Mouse (Mus musculus) liver, embryonic 13.5 days (tissue): ENCODE results near the gene Sorcs3. TPM values are rescaled to one million over a fixed set of nuclear protein-coding genes. Genes with fewer than 3 reads are reported as not detected.
A peak's percentile ranks its signal among the peaks of the same experiment; 100 is the strongest.

Experiments
- ATAC-seq: fragments of 200-750 bp; cut with Nextera tagmentation; 2 replicates; pipeline ENCODE4 v1.8.0; 2017; ENCODE audit warnings: low read depth, mild to moderate bottlenecking, moderate number of reproducible peaks, moderate library complexity
- DNase-seq: peaks from one replicate; pipeline ENCODE4 v3.0.0; 2022
- H3K27ac ChIP-seq: fragments of 300-500 bp; sonication (generic); 2 replicates; pipeline ENCODE4 v1.5.1; 2015; ENCODE audit warnings: moderate library complexity, mild to moderate bottlenecking, inconsistent platforms
- H3K27me3 ChIP-seq: fragments of 300-500 bp; sonication (generic); 2 replicates; pipeline ENCODE4 v1.6.1; 2015; ENCODE audit warnings: mild to moderate bottlenecking, inconsistent platforms
- H3K36me3 ChIP-seq: fragments of 300-500 bp; sonication (generic); 2 replicates; pipeline ENCODE4 v1.6.1; 2015; ENCODE audit warnings: mild to moderate bottlenecking, inconsistent platforms
- H3K4me1 ChIP-seq: fragments of 300-500 bp; sonication (generic); replicated peaks from 2 replicates; pipeline ENCODE4 v1.6.1; 2015; ENCODE audit warnings: inconsistent platforms
- H3K4me2 ChIP-seq: fragments of 300-500 bp; sonication (generic); 2 replicates; pipeline ENCODE4 v1.6.1; 2015; ENCODE audit warnings: inconsistent platforms, mild to moderate bottlenecking, moderate library complexity
- H3K4me3 ChIP-seq: fragments of 300-500 bp; sonication (generic); replicated peaks from 2 replicates; pipeline ENCODE4 v1.5.1; 2015; ENCODE audit warnings: mild to moderate bottlenecking, inconsistent platforms
- H3K9ac ChIP-seq: fragments of 300-500 bp; sonication (generic); 2 replicates; pipeline ENCODE4 v1.6.1; 2015; ENCODE audit warnings: mild to moderate bottlenecking, inconsistent platforms
- H3K9me3 ChIP-seq: fragments of 300-500 bp; sonication (generic); replicated peaks from 2 replicates; pipeline ENCODE4 v1.6.1; 2016; ENCODE audit warnings: inconsistent platforms
- WGBS: fragments of 180-500 bp; shearing (Covaris S2); methylation state at CpG from one replicate; pipeline ENCODE4 v1.1.7; 2015; ENCODE audit not compliant: insufficient replicate concordance; 5-methylcytosine and 5-hydroxymethylcytosine counted together
- polyA plus RNA-seq: library from polyadenylated mRNA; unstranded; fragments of >200 nt; fragmentation: Nextera tagmentation; extraction: Ambion mirVana; gene quantifications from 2 replicates; pipeline ENCODE4 v1.2.1, GENCODE M21; 2015

The Sorcs3 gene
- 0.13 and 0.24 TPM in 2 replicates for polyA plus RNA-seq

DNA sequence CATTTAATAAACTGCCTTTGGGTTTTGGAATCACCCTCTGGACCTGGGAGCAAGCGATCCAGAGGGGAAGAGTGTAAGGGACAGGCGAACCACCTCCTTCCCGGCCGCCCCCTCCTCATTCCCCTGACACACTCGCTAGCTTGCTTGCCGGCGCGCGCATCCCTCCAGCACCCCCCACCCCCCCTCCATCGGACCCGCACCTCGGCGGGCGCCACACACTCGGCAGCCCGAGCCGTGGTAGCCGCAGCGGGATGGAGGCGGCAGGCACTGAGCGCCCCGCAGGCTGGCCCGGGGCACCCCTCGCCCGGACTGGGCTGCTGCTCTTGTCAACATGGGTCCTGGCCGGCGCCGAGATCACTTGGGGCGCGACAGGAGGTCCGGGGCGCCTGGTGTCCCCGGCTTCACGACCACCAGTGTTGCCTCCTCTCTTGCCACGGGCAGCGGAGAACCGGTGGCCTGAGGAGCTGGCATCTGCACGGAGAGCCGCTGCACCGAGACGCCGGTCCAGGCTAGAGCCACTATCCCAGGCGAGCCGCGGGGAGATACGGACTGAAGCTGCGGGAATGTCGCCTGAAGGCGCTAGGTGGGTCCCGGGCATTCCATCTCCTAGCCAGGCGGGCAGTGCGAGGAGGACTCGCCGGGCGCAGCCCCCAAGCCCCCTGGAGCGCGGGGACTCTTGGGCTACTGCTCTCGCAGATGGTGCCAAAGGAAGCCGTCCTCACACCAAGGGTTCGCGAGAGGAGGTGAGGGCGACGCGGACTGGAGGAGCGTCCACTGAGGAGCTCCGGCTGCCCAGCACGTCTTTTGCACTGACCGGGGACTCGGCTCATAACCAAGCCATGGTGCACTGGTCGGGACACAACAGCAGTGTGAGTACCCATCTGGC is at the start of gene Sorcs3:
Gene Sorcs3 (plus strand): TSS at position 97 of the 886 bp plus-strand sequence.
- 3% methylated on average over 70 of the region's 70 CpGs for WGBS
- peak within 1 kb of the TSS; percentile 35 for H3K4me3 ChIP-seq
- H3K9me3 ChIP-seq, result no peaks in the 10 kb centered on the region; the same call in 1 of the 2 replicates

GRCm38 (mm10) chr19:48165341-48165740 is 40.5 kb upstream of the Sorcs3 start:
- no peak overlapping the region for H3K9ac ChIP-seq
- H3K27ac ChIP-seq, result no peak overlapping the region
- H3K27me3 ChIP-seq, result no peaks in the 10 kb centered on the region
- H3K4me2 ChIP-seq, result no peak overlapping the region
- H3K4me3 ChIP-seq, result no peak overlapping the region
- ATAC-seq (no peak), DNase-seq (no peak)
- H3K36me3 ChIP-seq, result no peaks in the 10 kb centered on the region
- H3K4me1 ChIP-seq, result no peaks in the 10 kb centered on the region
- WGBS, result 69% methylated on average over 3 of the region's 3 CpGs
- 0 out of 2 replicates have a peak, but pooled peaks cover 4% of the 10 kb centered on the region for H3K9me3 ChIP-seq

More for the DNA sequence above, at the start of gene Sorcs3:
- H3K27me3 ChIP-seq, result peaks cover 46% of the 10 kb centered on the region
- H3K4me2 ChIP-seq, result peak within 1 kb of the TSS; percentile 48
- no peak for ATAC-seq
- no peak for DNase-seq
- H3K36me3 ChIP-seq, result no peaks in the 10 kb centered on the region
- H3K4me1 ChIP-seq, result no peaks in the 10 kb centered on the region
- no peak within 1 kb of the TSS for H3K27ac ChIP-seq
- no peak within 1 kb of the TSS for H3K9ac ChIP-seq

DNA sequence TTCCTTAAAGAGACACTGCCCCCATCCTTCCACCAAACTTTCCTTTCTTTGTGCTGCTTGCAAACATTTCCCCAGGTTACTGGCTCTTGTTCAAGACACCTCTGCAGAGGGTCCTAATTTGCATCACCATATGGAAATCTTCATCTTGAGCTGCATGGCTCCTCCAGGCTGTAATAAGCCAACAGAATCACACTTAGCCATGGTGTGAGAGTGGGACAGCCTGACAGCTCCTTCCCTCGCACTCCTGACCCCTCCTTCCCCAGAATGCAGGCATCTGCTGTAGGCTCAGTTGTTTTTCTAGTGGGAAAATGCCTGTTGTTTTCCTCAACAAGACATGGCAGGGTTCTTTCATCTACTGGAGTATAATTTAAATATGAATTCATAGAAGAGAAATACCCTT is 38.7 kb upstream of the Sorcs3 start:
- H3K27me3 ChIP-seq, result no peaks in the 10 kb centered on the region
- H3K4me2 ChIP-seq, result no peak overlapping the region
- no peak for DNase-seq
- 21% methylated on average over 1 of the region's 1 CpGs for WGBS
- H3K36me3 ChIP-seq, result no peaks in the 10 kb centered on the region
- H3K4me1 ChIP-seq, result no peaks in the 10 kb centered on the region
- H3K9me3 ChIP-seq, result 0 out of 2 replicates have a peak, but pooled peaks cover 6% of the 10 kb centered on the region
- no peak for ATAC-seq
- H3K27ac ChIP-seq, result no peak overlapping the region
- no peak overlapping the region for H3K9ac ChIP-seq
- H3K4me3 ChIP-seq, result no peak overlapping the region

GRCm38 (mm10) chr19:48168284-48168683 is 37.5 kb upstream of the Sorcs3 start:
- no peak overlapping the region for H3K4me2 ChIP-seq
- DNase-seq, result no peak

GRCm38 (mm10) chr19:48174717-48175116 is 31.1 kb upstream of the Sorcs3 start:
- Histone ChIP-seq H3K9me3 (peaks cover 4% of the 10 kb centered on the region; the same call in 1 of the 2 replicates), H3K36me3 (no peaks in the 10 kb centered on the region), H3K27ac (no peak overlapping the region), H3K4me3 (no peak overlapping the region), H3K4me2 (no peak overlapping the region), H3K4me1 (no peaks in the 10 kb centered on the region), H3K9ac (no peak overlapping the region), H3K27me3 (no peaks in the 10 kb centered on the region)
- ATAC-seq (no peak), DNase-seq (no peak)
- WGBS, result 50% methylated on average over 4 of the region's 4 CpGs

More at GRCm38 (mm10) chr19:48168284-48168683, 37.5 kb upstream of the Sorcs3 start:
- no peak for ATAC-seq
- Histone ChIP-seq H3K9ac (no peak overlapping the region), H3K4me1 (no peaks in the 10 kb centered on the region), H3K4me3 (no peak overlapping the region), H3K9me3 (peaks cover 7% of the 10 kb centered on the region; the same call in 1 of the 2 replicates), H3K27ac (no peak overlapping the region), H3K27me3 (no peaks in the 10 kb centered on the region), H3K36me3 (no peaks in the 10 kb centered on the region)
- 34% methylated on average over 5 of the region's 5 CpGs for WGBS

- Histone ChIP-seq H3K27me3 (peaks cover 46% of the 10 kb centered on the region), H3K4me3 (no peak overlapping the region), H3K27ac (no peak overlapping the region), H3K4me2 (no peak overlapping the region), H3K4me1 (no peaks in the 10 kb centered on the region), H3K9me3 (no peaks in the 10 kb centered on the region; the same call in 1 of the 2 replicates), H3K9ac (no peak overlapping the region), H3K36me3 (no peaks in the 10 kb centered on the region)
- 3% methylated on average over 21 of the region's 22 CpGs for WGBS
- ATAC-seq (no peak), DNase-seq (no peak)
Observed at GRCm38 (mm10) chr19:48203928-48204470, 1.8 kb upstream of the Sorcs3 start.

DNA sequence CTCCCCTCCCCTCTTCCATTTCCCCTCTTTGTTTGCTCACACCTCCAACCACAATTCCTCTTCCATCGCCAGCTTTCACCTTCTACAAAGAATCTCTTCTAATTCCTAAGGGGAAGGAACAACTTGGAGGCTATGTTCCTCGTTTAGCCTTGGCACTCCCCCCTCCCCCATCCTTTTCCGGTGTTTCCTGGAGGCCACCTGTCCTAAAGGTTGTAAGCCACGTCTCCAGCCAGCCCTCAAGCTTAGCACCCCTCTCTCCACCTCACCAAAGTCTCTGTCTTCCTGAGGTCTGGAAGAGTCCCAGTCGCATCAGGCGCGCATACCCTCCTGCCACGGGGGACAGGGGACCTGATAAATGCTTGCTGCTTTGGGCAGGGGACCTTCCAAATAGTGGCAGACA is 1.3 kb upstream of the Sorcs3 start:
- H3K4me2 ChIP-seq, result peak overlapping the region; percentile 48
- no peaks in the 10 kb centered on the region; the same call in 1 of the 2 replicates for H3K9me3 ChIP-seq
- no peak overlapping the region for H3K9ac ChIP-seq
- 0 out of 2 replicates have a peak overlapping the region, but pooled peaks have one; percentile 35 for H3K4me3 ChIP-seq
- ATAC-seq, result no peak
- H3K4me1 ChIP-seq, result no peaks in the 10 kb centered on the region
- peaks cover 46% of the 10 kb centered on the region for H3K27me3 ChIP-seq
- 2% methylated on average over 8 of the region's 8 CpGs for WGBS
- no peak for DNase-seq
- no peak overlapping the region for H3K27ac ChIP-seq
- H3K36me3 ChIP-seq, result no peaks in the 10 kb centered on the region

GRCm38 (mm10) chr19:48204892-48205761 is 698 bp upstream of the Sorcs3 start:
- H3K27me3 ChIP-seq, result peaks cover 46% of the 10 kb centered on the region
- H3K4me2 ChIP-seq, result peak overlapping the region; percentile 48
- no peaks in the 10 kb centered on the region for H3K4me1 ChIP-seq
- WGBS, result 3% methylated on average over 50 of the region's 62 CpGs
- H3K36me3 ChIP-seq, result no peaks in the 10 kb centered on the region
- H3K4me3 ChIP-seq, result peak overlapping the region; percentile 35
- no peaks in the 10 kb centered on the region; the same call in 1 of the 2 replicates for H3K9me3 ChIP-seq
- ATAC-seq (no peak), DNase-seq (no peak)
- H3K9ac ChIP-seq, result no peak overlapping the region
- no peak overlapping the region for H3K27ac ChIP-seq

GRCm38 (mm10) chr19:48206861-48207730 is 1.3 kb downstream of the Sorcs3 start:
- WGBS, result 4% methylated on average over 20 of the region's 21 CpGs
- Histone ChIP-seq H3K36me3 (no peaks in the 10 kb centered on the region), H3K9me3 (no peaks in the 10 kb centered on the region; the same call in 1 of the 2 replicates), H3K27me3 (peaks cover 46% of the 10 kb centered on the region), H3K4me3 (no peak overlapping the region), H3K27ac (no peak overlapping the region), H3K4me1 (no peaks in the 10 kb centered on the region), H3K9ac (no peak overlapping the region), H3K4me2 (0 out of 2 replicates have a peak overlapping the region, but pooled peaks have one; percentile 48)
- no peak for ATAC-seq
- no peak for DNase-seq

GRCm38 (mm10) chr19:48207731-48208370 is 2.0 kb downstream of the Sorcs3 start:
- Histone ChIP-seq H3K27me3 (peaks cover 46% of the 10 kb centered on the region), H3K4me1 (no peaks in the 10 kb centered on the region), H3K4me2 (no peak overlapping the region), H3K9me3 (no peaks in the 10 kb centered on the region; the same call in 1 of the 2 replicates), H3K4me3 (no peak overlapping the region), H3K9ac (no peak overlapping the region), H3K36me3 (no peaks in the 10 kb centered on the region), H3K27ac (no peak overlapping the region)
- ATAC-seq, result no peak
- 11% methylated on average over 10 of the region's 10 CpGs for WGBS
- DNase-seq, result no peak
